Mouse (Mus musculus) ES-Bruce4 (cell line): ENCODE data around the gene Ceacam19. TPM values are rescaled to one million over a fixed set of nuclear protein-coding genes. Genes with fewer than 3 reads are reported as not detected.

Experiments used
- H3K27ac ChIP-seq: 2 replicates; pipeline ENCODE4 v1.5.1; 2012; ENCODE audit warnings: low read length, inconsistent platforms; ENCODE audit not compliant: insufficient read depth
- H3K27me3 ChIP-seq: 2 replicates; pipeline ENCODE4 v1.6.1; 2012; ENCODE audit warnings: mild to moderate bottlenecking, low read length, inconsistent platforms; ENCODE audit not compliant: control insufficient read depth, poor library complexity, insufficient read depth, severe bottlenecking
- H3K36me3 ChIP-seq: 2 replicates; pipeline ENCODE4 v1.6.1; 2012; ENCODE audit warnings: inconsistent platforms, mild to moderate bottlenecking, low read length, moderate library complexity; ENCODE audit not compliant: control insufficient read depth, poor library complexity, insufficient read depth, severe bottlenecking
- H3K4me1 ChIP-seq: one replicate; pipeline ENCODE4 v1.8.1; 2011; ENCODE audit warnings: low read length; ENCODE audit not compliant: control insufficient read depth, insufficient read depth
- H3K4me3 ChIP-seq: 2 replicates; pipeline ENCODE4 v1.5.1; 2011; ENCODE audit warnings: low read depth, mild to moderate bottlenecking, low read length
- H3K9ac ChIP-seq: 2 replicates; pipeline ENCODE4 v1.6.1; 2012; ENCODE audit warnings: low read depth, mild to moderate bottlenecking, inconsistent platforms; ENCODE audit not compliant: poor library complexity, severe bottlenecking
- H3K9me3 ChIP-seq: replicated peaks from 2 replicates; pipeline ENCODE4 v1.6.1; 2012; ENCODE audit warnings: mild to moderate bottlenecking, low read length, inconsistent platforms; ENCODE audit not compliant: control insufficient read depth, poor library complexity, insufficient read depth, severe bottlenecking
- CTCF ChIP-seq: IDR thresholded peaks from one replicate; pipeline ENCODE4 v1.8.1; 2011; ENCODE audit warnings: low read depth, low read length
- EP300 ChIP-seq: IDR thresholded peaks from 2 replicates; pipeline ENCODE4 v1.6.1; 2011; ENCODE audit warnings: low read depth, low read length; ENCODE audit not compliant: insufficient read depth
- POLR2A ChIP-seq: IDR thresholded peaks from one replicate; pipeline ENCODE4 v1.8.1; 2011; ENCODE audit warnings: low read length; ENCODE audit not compliant: insufficient read depth
- polyA plus RNA-seq: library from polyadenylated mRNA; stranded (reverse); fragments of >200 nt; gene quantifications from 2 replicates; pipeline ENCODE4 v1.2.4, GENCODE M21; 2011; ENCODE audit warnings: low read depth; ENCODE audit not compliant: missing spikeins, insufficient read depth, insufficient read length

Ceacam19 gene
- polyA plus RNA-seq, 1 experiment = not detected

DNA sequence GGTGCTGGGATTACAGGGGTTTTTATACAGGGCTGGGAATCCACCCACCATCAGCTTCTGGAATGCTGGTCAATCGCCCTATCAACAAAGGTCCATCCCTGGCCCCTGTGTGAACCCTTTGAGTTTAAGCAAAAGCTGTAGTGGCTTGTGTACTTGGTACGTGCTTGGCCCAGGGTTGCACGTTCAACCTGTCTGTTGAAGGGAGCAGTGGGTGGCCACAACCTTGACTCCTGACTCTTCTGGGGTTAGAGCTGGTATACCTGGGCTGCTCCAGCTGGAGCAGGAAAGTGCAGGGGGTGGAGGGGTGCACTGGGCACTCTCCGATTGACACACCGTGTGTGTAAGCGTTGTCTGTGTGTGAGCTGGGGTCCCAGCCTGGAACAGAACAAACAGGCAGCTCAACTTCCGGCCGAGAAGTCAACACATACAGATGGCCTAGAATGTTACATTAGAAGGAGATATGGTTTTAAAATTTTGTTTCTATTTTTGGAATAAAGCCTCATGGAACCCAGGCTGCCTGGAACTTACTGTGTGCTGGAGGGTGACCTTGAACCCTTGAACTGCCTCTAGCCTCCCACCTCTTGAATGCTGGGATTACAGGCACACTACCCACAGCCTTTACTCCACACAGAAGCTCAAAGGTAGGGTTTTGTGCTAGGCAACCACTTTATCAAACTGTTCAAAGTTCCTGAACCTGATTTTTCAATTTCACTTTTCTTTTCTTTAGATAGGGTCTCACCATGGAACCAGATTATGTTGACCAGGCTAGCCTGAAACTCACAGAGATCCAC is 22.3 kb downstream of the Ceacam19 start:
- no peak for TF ChIP-seq CTCF
- no peak for TF ChIP-seq EP300
- no peak for TF ChIP-seq POLR2A
- Histone ChIP-seq H3K27me3 (no peaks in the 10 kb centered on the region), H3K27ac (no peak overlapping the region), H3K4me1 (peaks cover 4% of the 10 kb centered on the region), H3K36me3 (no peaks in the 10 kb centered on the region), H3K4me3 (no peak overlapping the region), H3K9me3 (no peaks in the 10 kb centered on the region), H3K9ac (no peak overlapping the region)

DNA sequence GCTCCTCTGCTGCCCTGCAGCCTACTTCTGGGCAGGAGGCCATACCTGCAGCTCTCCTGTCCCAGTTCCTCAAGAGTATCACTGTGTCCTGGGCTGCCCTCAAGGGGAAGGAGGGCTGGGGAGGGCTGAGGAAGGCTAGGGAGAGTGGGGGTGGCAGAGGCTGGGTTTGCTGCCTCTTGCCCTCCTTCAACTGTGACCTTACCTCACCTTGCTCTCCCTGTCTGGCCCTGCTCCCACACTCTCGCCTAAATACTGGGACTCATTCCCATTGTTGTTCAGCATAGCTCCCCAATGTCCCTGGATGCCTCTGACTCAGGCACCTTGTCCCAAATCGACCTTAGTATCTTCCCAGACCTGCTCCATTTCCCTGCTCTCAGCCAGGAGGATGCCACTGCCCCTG is 23.5 kb downstream of the Ceacam19 start:
- Histone ChIP-seq H3K9ac (no peak overlapping the region), H3K9me3 (no peaks in the 10 kb centered on the region), H3K4me3 (no peak overlapping the region), H3K4me1 (peaks cover 4% of the 10 kb centered on the region), H3K36me3 (no peaks in the 10 kb centered on the region), H3K27ac (no peak overlapping the region), H3K27me3 (no peaks in the 10 kb centered on the region)
- TF ChIP-seq CTCF = no peak
- TF ChIP-seq POLR2A = no peak
- no peak for TF ChIP-seq EP300

DNA sequence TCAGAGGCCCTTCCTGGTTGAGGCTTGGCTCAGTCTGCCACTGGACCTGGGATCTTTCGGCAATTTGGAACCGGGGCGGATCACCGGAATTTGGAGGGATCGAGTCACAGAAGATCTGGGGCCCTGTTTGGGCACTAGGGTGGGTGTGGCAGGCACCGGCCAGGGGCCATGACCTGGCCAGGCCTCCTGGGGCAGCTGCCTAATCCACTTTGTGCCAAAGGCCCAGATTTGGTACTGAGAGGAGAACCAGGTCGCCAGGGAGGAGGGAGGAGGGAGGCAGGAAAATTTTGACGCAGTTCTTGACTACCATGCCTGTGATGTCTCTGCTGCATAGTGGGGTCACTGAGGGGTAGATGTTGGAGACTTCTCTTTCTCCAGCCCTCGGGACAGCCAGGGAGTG is 26.6 kb downstream of the Ceacam19 start, which contains the start of gene Ceacam16:
Gene Ceacam16 (minus strand): TSS at position 101 of the 400 bp plus-strand sequence.
- H3K36me3 ChIP-seq = no peaks in the 10 kb centered on the region
- H3K27me3 ChIP-seq = no peaks in the 10 kb centered on the region
- TF ChIP-seq CTCF (no peak), EP300 (no peak), POLR2A (no peak)
- no peak within 1 kb of the TSS for H3K27ac ChIP-seq
- peaks cover 4% of the 10 kb centered on the region for H3K4me1 ChIP-seq
- H3K9ac ChIP-seq = no peak within 1 kb of the TSS
- no peaks in the 10 kb centered on the region for H3K9me3 ChIP-seq
- no peak within 1 kb of the TSS for H3K4me3 ChIP-seq

DNA sequence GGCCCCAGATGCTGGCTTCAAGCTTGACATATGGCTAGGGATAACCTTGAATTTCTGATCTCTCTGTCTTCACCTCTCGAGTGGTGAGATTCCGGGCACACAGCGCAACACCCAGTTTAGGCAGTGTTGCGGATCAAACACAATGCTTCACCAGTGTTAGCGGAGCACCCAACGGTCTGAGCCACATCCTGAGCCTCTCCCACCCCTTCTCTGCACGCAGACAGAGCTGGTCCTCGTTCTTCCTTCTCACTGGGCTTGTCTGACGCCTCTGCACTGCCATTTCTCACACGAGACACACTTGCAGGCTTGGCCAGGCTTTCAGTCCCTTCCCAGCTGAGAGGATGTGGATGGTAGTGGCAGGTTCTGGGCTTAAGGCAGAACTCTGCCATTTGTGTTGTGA is 28.0 kb downstream of the Ceacam19 start:
- no peaks in the 10 kb centered on the region for H3K36me3 ChIP-seq

GRCm38 (mm10) chr7:19856283-19856682 is 31.5 kb downstream of the Ceacam19 start:
- Histone ChIP-seq H3K4me3 (no peak overlapping the region), H3K9me3 (no peaks in the 10 kb centered on the region), H3K27ac (no peak overlapping the region), H3K9ac (no peak overlapping the region), H3K4me1 (no peaks in the 10 kb centered on the region), H3K36me3 (no peaks in the 10 kb centered on the region), H3K27me3 (no peaks in the 10 kb centered on the region)
- TF ChIP-seq POLR2A (no peak), EP300 (no peak), CTCF (no peak)

More for the DNA sequence above, 28.0 kb downstream of the Ceacam19 start:
- Histone ChIP-seq H3K4me3 (no peak overlapping the region), H3K9ac (no peak overlapping the region), H3K4me1 (peaks cover 2% of the 10 kb centered on the region), H3K27ac (no peak overlapping the region), H3K9me3 (no peaks in the 10 kb centered on the region), H3K27me3 (no peaks in the 10 kb centered on the region)
- no peak for TF ChIP-seq POLR2A
- no peak for TF ChIP-seq EP300
- no peak for TF ChIP-seq CTCF

DNA sequence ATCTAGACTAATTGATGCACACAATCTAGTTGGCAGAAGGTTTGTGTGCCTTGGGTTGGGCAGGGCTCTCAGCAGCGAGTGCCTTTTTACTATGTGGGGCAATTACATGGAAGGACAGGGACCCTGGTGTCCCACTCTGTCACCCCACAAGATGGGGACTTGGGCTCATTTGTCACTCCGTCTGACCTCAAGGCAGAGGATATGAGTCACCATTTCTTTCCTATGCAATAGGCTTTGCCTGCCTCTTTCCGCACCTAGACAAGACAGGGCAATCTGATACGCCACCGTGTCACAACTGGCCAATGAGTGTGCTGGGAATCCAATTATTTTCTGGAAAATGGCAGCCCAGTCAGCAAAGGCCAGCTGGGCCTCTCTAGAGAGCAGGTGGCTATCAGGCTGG is 32.1 kb downstream of the Ceacam19 start:
- no peak overlapping the region for H3K9ac ChIP-seq
- H3K4me3 ChIP-seq = no peak overlapping the region
- no peak overlapping the region for H3K27ac ChIP-seq
- no peaks in the 10 kb centered on the region for H3K27me3 ChIP-seq
- TF ChIP-seq POLR2A (no peak), CTCF (no peak), EP300 (no peak)
- no peaks in the 10 kb centered on the region for H3K4me1 ChIP-seq
- H3K36me3 ChIP-seq = no peaks in the 10 kb centered on the region
- H3K9me3 ChIP-seq = no peaks in the 10 kb centered on the region
